Mouse (Mus musculus) heart, postnatal 0 days (tissue): Measurements from ENCODE around the gene Lzts2.

ENCODE experiments used
- CTCF ChIP-seq: IDR thresholded peaks from 2 replicates; pipeline ENCODE4 v1.5.1; 2016; ENCODE audit warnings: antibody characterized with exemption, control low read depth, low read depth
- EP300 ChIP-seq: IDR thresholded peaks from 2 replicates; pipeline ENCODE4 v1.6.1; 2016; ENCODE audit warnings: antibody characterized with exemption, low read depth

- TF ChIP-seq CTCF (no peak), EP300 (no peak)
Measured at GRCm38 (mm10) chr19:45047935-45048643, 33.9 kb downstream of the Lzts2 start.
